Mouse (Mus musculus): Measurements from ENCODE around the gene AI464131.

DNA sequence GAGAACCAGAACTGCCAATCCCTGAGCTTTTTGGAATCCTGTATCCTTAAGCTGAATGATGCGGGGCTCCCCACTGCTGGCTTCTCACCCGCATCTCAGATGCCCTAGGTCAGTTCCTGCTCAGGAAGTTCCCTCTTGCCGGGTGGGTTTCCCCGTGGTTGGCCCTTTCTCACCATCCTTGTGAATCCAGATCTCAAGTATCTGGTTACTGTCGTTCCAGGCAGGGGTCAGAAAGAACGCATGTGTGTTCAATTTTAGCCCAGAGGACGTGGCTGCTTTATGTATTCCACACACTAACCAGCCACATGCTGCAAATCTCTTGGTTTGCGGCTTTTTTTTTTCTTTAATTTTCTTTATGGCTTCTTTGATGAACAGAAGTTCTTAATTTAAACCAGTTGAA, 10.8 kb upstream of the AI464131 start:
- TF ChIP-seq TAL1 (conservative IDR thresholded peaks at IDR 0.05; ENCODE audit: low read depth, low read length) (no peak), CTCF (IDR thresholded peaks at IDR 0.05; ENCODE audit: low read depth, low read length) (no peak)

Data from G1E (cell line).